Mouse (Mus musculus) heart, embryonic 14.5 days (tissue): ENCODE results near the gene Mmachc. TPM values are rescaled to one million over a fixed set of nuclear protein-coding genes. Genes with fewer than 3 reads are reported as not detected.

Experiments
- ATAC-seq: fragments of 200-750 bp; cut with Nextera tagmentation; 2 replicates; pipeline ENCODE4 v1.8.0; 2017; ENCODE audit warnings: low read depth, moderate TSS enrichment; ENCODE audit not compliant: insufficient number of reproducible peaks, insufficient read depth, low FRiP score
- H3K27ac ChIP-seq, 2 experiments: fragments of 200-500 bp in 1 of 2; fragments of 300-500 bp in 1 of 2; sonication (generic) in 1 of 2; replicated peaks in 1 of 2; 2 replicates each; pipeline ENCODE4 v1.5.1; 2012 to 2014; ENCODE audit warnings: low read depth in 2 of 2, low read length in 2 of 2, control low read depth in 1 of 2, mild to moderate bottlenecking in 1 of 2, mixed read lengths in 1 of 2; ENCODE audit not compliant: control insufficient read depth in 1 of 2, insufficient read depth in 1 of 2
- H3K27me3 ChIP-seq: fragments of 300-500 bp; sonication (generic); 2 replicates; pipeline ENCODE4 v1.6.1; 2014; ENCODE audit warnings: mild to moderate bottlenecking, low read length, control low read depth; ENCODE audit not compliant: control insufficient read depth, insufficient read depth
- H3K36me3 ChIP-seq: fragments of 300-500 bp; sonication (generic); 2 replicates; pipeline ENCODE4 v1.6.1; 2014; ENCODE audit warnings: mild to moderate bottlenecking, control low read depth, low read length, mixed read lengths; ENCODE audit not compliant: control insufficient read depth, insufficient read depth
- H3K4me1 ChIP-seq, 2 experiments: fragments of 200-500 bp in 1 of 2; fragments of 300-500 bp in 1 of 2; sonication (generic) in 1 of 2; 2 replicates each; pipeline ENCODE4 v1.6.1; 2012 to 2014; ENCODE audit warnings: low read length in 2 of 2, control low read depth in 1 of 2, mixed read lengths in 1 of 2; ENCODE audit not compliant: control insufficient read depth in 2 of 2, insufficient read depth in 2 of 2
- H3K4me2 ChIP-seq: fragments of 300-500 bp; sonication (generic); 2 replicates; pipeline ENCODE4 v1.6.1; 2014; ENCODE audit warnings: mild to moderate bottlenecking, low read length
- H3K4me3 ChIP-seq, 2 experiments: fragments of 200-500 bp in 1 of 2; fragments of 300-500 bp in 1 of 2; sonication (generic) in 1 of 2; 2 replicates each; pipeline ENCODE4 v1.5.1; 2012 to 2014; ENCODE audit warnings: low read length in 2 of 2, mild to moderate bottlenecking in 2 of 2, control low read depth in 1 of 2, low read depth in 1 of 2, moderate library complexity in 1 of 2; ENCODE audit not compliant: control insufficient read depth in 1 of 2, insufficient read depth in 1 of 2
- H3K9ac ChIP-seq: fragments of 300-500 bp; sonication (generic); 2 replicates; pipeline ENCODE4 v1.6.1; 2014; ENCODE audit warnings: mild to moderate bottlenecking, low read length
- H3K9me3 ChIP-seq: fragments of 300-500 bp; sonication (generic); 2 replicates; pipeline ENCODE4 v1.6.1; 2016; ENCODE audit warnings: low read length, control low read depth; ENCODE audit not compliant: control insufficient read depth
- whole genome bisulfite sequencing: fragments of 180-500 bp; shearing (Covaris S2); extraction: QIAGEN DNeasy Blood & Tissue Kit; methylation state at CpG from one replicate; pipeline ENCODE4 v1.1.7; 2014; 5-methylcytosine and 5-hydroxymethylcytosine counted together
- polyA plus RNA-seq: library from polyadenylated mRNA; unstranded; fragments of >200 nt; fragmentation: Nextera tagmentation; extraction: Ambion mirVana; gene quantifications from 2 replicates; pipeline ENCODE4 v1.2.1, GENCODE M21; 2014

The Mmachc gene
- 30.5 and 31.9 TPM in 2 replicates for polyA plus RNA-seq

- Histone ChIP-seq H3K4me3 (peak within 1 kb of the TSS; percentile 71 to 85), H3K27ac (peak within 1 kb of the TSS in 1 of 2 experiments; percentile 62; a peak in 3 of 4 replicates), H3K4me2 (peak within 1 kb of the TSS; percentile 88), H3K9ac (peak within 1 kb of the TSS; percentile 82), H3K9me3 (no peaks in the 10 kb centered on the region), H3K36me3 (peaks cover 29% of the 10 kb centered on the region), H3K27me3 (no peaks in the 10 kb centered on the region), H3K4me1 (peaks cover 0 to 9% of the 10 kb centered on the region in 2 experiments; a peak in 3 of 4 replicates)
- peak; percentile 97 for ATAC-seq
- WGBS, result under 1% methylated on average over 29 of the region's 29 CpGs
Observed at GRCm38 (mm10) chr4:116708201-116708764, at the start of gene Mmachc, which contains the start of gene Ccdc163. TSS of gene Mmachc (minus strand) at chr4:116708406. TSS of gene Ccdc163 (plus strand) at chr4:116708509.

- H3K9me3 ChIP-seq, result no peaks in the 10 kb centered on the region
- 81% methylated on average over 2 of the region's 2 CpGs for WGBS
- no peak overlapping the region for H3K4me2 ChIP-seq
- H3K27ac ChIP-seq, result no peak overlapping the region
- no peaks in the 10 kb centered on the region for H3K4me1 ChIP-seq
- no peak for ATAC-seq
- H3K36me3 ChIP-seq, result no peaks in the 10 kb centered on the region
- no peaks in the 10 kb centered on the region for H3K27me3 ChIP-seq
- no peak overlapping the region for H3K9ac ChIP-seq
- H3K4me3 ChIP-seq, result no peak overlapping the region
Observed at GRCm38 (mm10) chr4:116749750-116750149, 41.5 kb upstream of the Mmachc start.

- Histone ChIP-seq H3K36me3 (no peaks in the 10 kb centered on the region), H3K27me3 (no peaks in the 10 kb centered on the region), H3K4me1 (no peaks in the 10 kb centered on the region), H3K9ac (no peak overlapping the region), H3K27ac (no peak overlapping the region), H3K4me3 (no peak overlapping the region), H3K9me3 (no peaks in the 10 kb centered on the region), H3K4me2 (no peak overlapping the region)
- ATAC-seq, result no peak
- WGBS, result 46% methylated on average over 9 of the region's 9 CpGs
Observed at GRCm38 (mm10) chr4:116738972-116739751, 31.0 kb upstream of the Mmachc start.

GRCm38 (mm10) chr4:116734996-116735395 lies 26.8 kb upstream of the Mmachc start:
- ATAC-seq, result no peak
- Histone ChIP-seq H3K9ac (no peak overlapping the region), H3K36me3 (no peaks in the 10 kb centered on the region), H3K27ac (no peak overlapping the region), H3K4me1 (peaks cover 4% of the 10 kb centered on the region in 2 experiments; a peak in 2 of 4 replicates), H3K27me3 (no peaks in the 10 kb centered on the region), H3K4me2 (no peak overlapping the region), H3K4me3 (no peak overlapping the region), H3K9me3 (no peaks in the 10 kb centered on the region)
- 68% methylated on average over 2 of the region's 2 CpGs for WGBS

- Histone ChIP-seq H3K27ac (no peak overlapping the region), H3K27me3 (no peaks in the 10 kb centered on the region), H3K4me1 (peaks cover 4% of the 10 kb centered on the region in 2 experiments; a peak in 2 of 4 replicates), H3K9ac (no peak overlapping the region), H3K9me3 (no peaks in the 10 kb centered on the region), H3K4me3 (no peak overlapping the region), H3K4me2 (no peak overlapping the region), H3K36me3 (no peaks in the 10 kb centered on the region)
- ATAC-seq, result no peak
- WGBS, result 64% methylated on average over 5 of the region's 5 CpGs
Observed at GRCm38 (mm10) chr4:116732355-116732754, 24.1 kb upstream of the Mmachc start.

- ATAC-seq, result no peak
- H3K4me2 ChIP-seq, result 0 out of 2 replicates have a peak overlapping the region, but pooled peaks have one; percentile 10
- no peaks in the 10 kb centered on the region for H3K9me3 ChIP-seq
- peaks cover 4% of the 10 kb centered on the region in 2 experiments; a peak in 2 of 4 replicates for H3K4me1 ChIP-seq
- 30% methylated on average over 9 of the region's 9 CpGs for WGBS
- no peaks in the 10 kb centered on the region for H3K36me3 ChIP-seq
- no peak overlapping the region for H3K27ac ChIP-seq
- H3K9ac ChIP-seq, result no peak overlapping the region
- no peak overlapping the region for H3K4me3 ChIP-seq
- H3K27me3 ChIP-seq, result no peaks in the 10 kb centered on the region
Observed at GRCm38 (mm10) chr4:116731077-116731476, 22.9 kb upstream of the Mmachc start.

GRCm38 (mm10) chr4:116729532-116729931 lies 21.3 kb upstream of the Mmachc start:
- Histone ChIP-seq H3K4me2 (no peak overlapping the region), H3K4me1 (peaks cover 4% of the 10 kb centered on the region in 2 experiments; a peak in 2 of 4 replicates), H3K27me3 (no peaks in the 10 kb centered on the region), H3K36me3 (no peaks in the 10 kb centered on the region), H3K4me3 (no peak overlapping the region), H3K9ac (no peak overlapping the region), H3K27ac (no peak overlapping the region), H3K9me3 (no peaks in the 10 kb centered on the region)
- ATAC-seq, result no peak
- WGBS, result 91% methylated on average over 3 of the region's 3 CpGs
